Mouse (Mus musculus) thymus, adult 2 months (tissue): ENCODE measurements around the gene Kcnh4.

Source experiments
- CTCF ChIP-seq: fragments of 200-500 bp; IDR thresholded peaks from 2 replicates; pipeline ENCODE4 v1.5.1; 2012; ENCODE audit warnings: mild to moderate bottlenecking, control low read depth, low read length, moderate library complexity, borderline replicate concordance; ENCODE audit not compliant: control insufficient read depth, poor library complexity, insufficient read depth; ENCODE audit errors: extremely low read depth
- POLR2A ChIP-seq: fragments of 200-500 bp; IDR thresholded peaks from 2 replicates; pipeline ENCODE4 v1.6.1; 2012; ENCODE audit warnings: mild to moderate bottlenecking, low read length, control low read depth, moderate library complexity; ENCODE audit not compliant: control insufficient read depth, poor library complexity, insufficient read depth; ENCODE audit errors: extremely low read depth

- TF ChIP-seq POLR2A (no peak), CTCF (no peak)
Observed at GRCm38 (mm10) chr11:100767871-100768270, 8.1 kb upstream of the Kcnh4 start.
